Mouse (Mus musculus) left cerebral cortex, adult 2 months (tissue): ENCODE results near the gene E130208F15Rik. TPM values are rescaled to one million over a fixed set of nuclear protein-coding genes. Genes with fewer than 3 reads are reported as not detected.

Experiments
- DNase-seq, 2 experiments: peaks; one replicate each; pipeline ENCODE4 v3.0.0; 2021 to 2022; ENCODE audit warnings: low spot score in 2 of 2, mixed read lengths in 1 of 2; ENCODE audit errors: extremely low spot score in 1 of 2
- H3K27ac ChIP-seq: fragments of 200-600 bp; 2 replicates; pipeline ENCODE4 v1.8.1; 2022
- H3K4me3 ChIP-seq: fragments of 200-600 bp; 2 replicates; pipeline ENCODE4 v1.8.1; 2022
- CTCF ChIP-seq: fragments of 200-600 bp; IDR thresholded peaks from 2 replicates; pipeline ENCODE4 v1.8.1; 2022; ENCODE audit warnings: antibody characterized with exemption, mild to moderate bottlenecking, moderate library complexity
- intact Hi-C: fragments of 180-260 bp; cut with DNase I; formaldehyde crosslinking; loops from one replicate; pipeline ENCODE4 v1.15.1; 2025
- total RNA-seq, 2 experiments: library from RNA; stranded (reverse); gene quantifications; 2 replicates each; pipeline ENCODE4 v1.2.3; 2021

E130208F15Rik gene
- total RNA-seq, 2 experiments from 2014 or later = 0.66 TPM; not detected in 1

- no peak overlapping the region for H3K27ac ChIP-seq
- no peak for TF ChIP-seq CTCF
Observed at GRCm38 (mm10) chr7:30309395-30310129, 12.0 kb upstream of the E130208F15Rik start.

GRCm38 (mm10) chr7:30310136-30310535, 11.4 kb upstream of the E130208F15Rik start:
- no peak for TF ChIP-seq CTCF
- no peak overlapping the region for H3K27ac ChIP-seq
- no peak for DNase-seq
- no peak overlapping the region for H3K4me3 ChIP-seq
- intact Hi-C loops = no loop called here

More at GRCm38 (mm10) chr7:30309395-30310129, 12.0 kb upstream of the E130208F15Rik start:
- DNase-seq = no peak
- H3K4me3 ChIP-seq = peak overlapping the region; percentile 72
- intact Hi-C loops = no loop called here

- intact Hi-C loops = no loop called here
- Histone ChIP-seq H3K27ac (no peak overlapping the region), H3K4me3 (no peak overlapping the region)
- no peak for DNase-seq
- no peak for TF ChIP-seq CTCF
Observed at GRCm38 (mm10) chr7:30313666-30314320, 7.7 kb upstream of the E130208F15Rik start.

GRCm38 (mm10) chr7:30314721-30315155, 6.8 kb upstream of the E130208F15Rik start, which contains the start of gene Syne4:
Gene Syne4, plus strand, starts transcription at chr7:30314807.
- Histone ChIP-seq H3K4me3 (no peak within 1 kb of the TSS), H3K27ac (no peak within 1 kb of the TSS)
- intact Hi-C loops = no loop called here
- no peak for DNase-seq
- TF ChIP-seq CTCF = no peak

- H3K27ac ChIP-seq = no peak overlapping the region
- intact Hi-C loops = no loop called here
- no peak overlapping the region for H3K4me3 ChIP-seq
- DNase-seq = no peak
- no peak for TF ChIP-seq CTCF
Observed at GRCm38 (mm10) chr7:30315559-30316529, 5.7 kb upstream of the E130208F15Rik start.

- no peak for DNase-seq
- intact Hi-C loops = no loop called here
- no peak overlapping the region for H3K27ac ChIP-seq
- no peak overlapping the region for H3K4me3 ChIP-seq
- no peak for TF ChIP-seq CTCF
Observed at GRCm38 (mm10) chr7:30318142-30318541, 3.4 kb upstream of the E130208F15Rik start.

- no peak for DNase-seq
- peak overlapping the region; percentile 93; the same call in 1 of the 2 replicates for H3K27ac ChIP-seq
- H3K4me3 ChIP-seq = peak overlapping the region; percentile 98
- intact Hi-C loops = no loop called here
- no peak for TF ChIP-seq CTCF
Observed at GRCm38 (mm10) chr7:30320946-30321345, 594 bp upstream of the E130208F15Rik start.

- intact Hi-C loops = no loop called here
- Histone ChIP-seq H3K4me3 (peak overlapping the region; percentile 98), H3K27ac (peak overlapping the region; percentile 93)
- DNase-seq = peak; percentile 94 to 96
- TF ChIP-seq CTCF = no peak; the same call in 1 of the 2 replicates
Observed at GRCm38 (mm10) chr7:30322285-30322667, 736 bp downstream of the E130208F15Rik start.

GRCm38 (mm10) chr7:30322865-30323264, 1.3 kb downstream of the E130208F15Rik start:
- intact Hi-C loops = no loop called here
- DNase-seq = no peak
- H3K27ac ChIP-seq = peak overlapping the region; percentile 54; the same call in 1 of the 2 replicates
- no peak for TF ChIP-seq CTCF
- H3K4me3 ChIP-seq = peak overlapping the region; percentile 98

GRCm38 (mm10) chr7:30323795-30324194, 2.3 kb downstream of the E130208F15Rik start, which contains the start of gene Sdhaf1:
Gene Sdhaf1, minus strand, starts transcription at chr7:30323895.
- intact Hi-C loops = no loop called here
- TF ChIP-seq CTCF = no peak
- no peak for DNase-seq
- Histone ChIP-seq H3K27ac (peak within 1 kb of the TSS; percentile 75), H3K4me3 (no peak within 1 kb of the TSS; the same call in 1 of the 2 replicates)

- no peak for DNase-seq
- H3K27ac ChIP-seq = peak overlapping the region; percentile 75
- intact Hi-C loops = no loop called here
- TF ChIP-seq CTCF = no peak
- H3K4me3 ChIP-seq = no peak overlapping the region
Observed at GRCm38 (mm10) chr7:30324300-30324944, 2.9 kb downstream of the E130208F15Rik start.
